Mouse (Mus musculus): ENCODE results near the gene Lypd5. TPM values are rescaled to one million over a fixed set of nuclear protein-coding genes. Genes with fewer than 3 reads are reported as not detected.

Gene Lypd5
- total RNA-seq (2021), result not detected

GRCm38 (mm10) chr7:24348896-24349295 lies at the start of gene Lypd5:
TSS of gene Lypd5 (plus strand) at chr7:24349196.
- intact Hi-C loops (cut with DNase I), result no loop called here

DNA sequence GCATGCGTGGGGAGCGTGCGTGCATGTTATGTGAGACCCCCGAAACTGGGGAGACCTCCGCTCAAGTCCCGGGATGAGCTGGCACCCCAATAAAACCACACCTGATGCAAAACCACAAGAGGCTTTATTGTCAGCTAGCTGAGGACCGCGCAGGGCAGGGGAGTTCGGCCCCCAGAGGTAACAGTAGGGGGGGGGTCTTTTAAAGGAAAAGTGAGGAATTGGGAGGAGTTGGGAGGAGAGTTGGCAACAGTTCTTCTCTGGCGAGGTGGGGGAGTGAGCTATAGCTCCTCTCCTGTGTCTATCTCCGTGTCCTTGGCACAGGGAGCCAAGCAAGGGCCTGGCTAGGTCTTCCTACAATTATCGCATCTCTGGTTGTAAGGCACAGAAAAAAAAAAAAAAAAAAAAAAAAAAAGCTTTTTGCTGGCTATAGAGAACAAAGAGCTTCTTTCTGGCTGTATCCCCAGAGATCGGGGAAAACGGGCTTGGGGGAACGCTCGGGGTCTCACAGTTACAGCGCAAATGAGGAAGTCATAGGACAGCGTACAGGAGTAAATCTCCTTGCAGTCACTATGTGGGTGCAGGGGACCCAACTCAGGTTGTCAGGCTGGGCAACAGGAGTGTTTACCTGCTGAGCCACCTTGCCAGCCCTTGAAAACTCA lies 49.0 kb upstream of the Lypd5 start:
- DNase-seq (ENCODE audit: low spot score in 2 of 2), result peak in 1 of 2 experiments; percentile 20

More at GRCm38 (mm10) chr7:24348896-24349295, at the start of gene Lypd5:
- no peak for DNase-seq (ENCODE audit: low spot score in 2 of 2)

GRCm38 (mm10) chr7:24300771-24301282 lies 48.2 kb upstream of the Lypd5 start, which contains the start of gene Zfp61:
TSS of gene Zfp61 (minus strand) at chr7:24301232.
- peak in 1 of 2 experiments; percentile 25 for DNase-seq (ENCODE audit: low spot score in 2 of 2)
- intact Hi-C loops (cut with DNase I), result no loop called here

More for the DNA sequence above, 49.0 kb upstream of the Lypd5 start:
- intact Hi-C loops (cut with DNase I), result no loop called here

GRCm38 (mm10) chr7:24315726-24316566 lies 33.0 kb upstream of the Lypd5 start:
- DNase-seq (ENCODE audit: low spot score in 2 of 2), result peak in 1 of 2 experiments; percentile 33
- intact Hi-C loops (cut with DNase I), result loop anchor here (1.0 kb wide), 1 partner anchor 204 kb away; the partner anchor contains the start of gene Zfp112

DNA sequence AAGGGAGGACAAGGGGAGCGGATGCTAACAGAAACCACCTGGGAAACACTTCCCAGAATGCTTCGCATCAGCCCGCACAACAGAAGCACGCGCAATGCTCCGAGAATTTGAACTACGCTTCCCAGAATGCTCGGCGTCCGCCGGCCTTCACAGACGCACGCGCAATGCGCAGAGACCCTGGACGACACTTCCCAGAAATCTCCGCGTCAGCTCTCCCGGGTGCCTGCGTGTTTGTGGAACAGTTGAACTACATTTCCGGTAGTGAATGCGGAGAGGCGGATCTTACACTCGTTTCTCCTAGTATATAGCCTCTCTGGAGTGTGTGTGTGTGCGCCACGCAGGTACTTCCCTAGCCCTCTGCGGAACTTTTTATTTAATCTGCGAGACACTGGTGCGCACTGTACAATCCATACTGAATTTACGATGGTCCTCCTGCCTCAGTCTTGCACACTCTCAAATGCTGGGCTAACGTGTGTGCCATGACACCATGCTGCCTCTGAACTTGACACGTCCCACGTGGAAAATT lies 32.4 kb upstream of the Lypd5 start, which contains the start of gene Zfp94:
Zfp94 (minus strand) TSS at position 100 of the 526 bp plus-strand sequence.
- intact Hi-C loops (cut with DNase I), result loop anchor here (1.0 kb wide), 1 partner anchor 204 kb away; the partner anchor contains the start of gene Zfp112
- peak; percentile 98 to 99 for DNase-seq (ENCODE audit: low spot score in 2 of 2)

GRCm38 (mm10) chr7:24318942-24319341 lies 30.1 kb upstream of the Lypd5 start:
- intact Hi-C loops (cut with DNase I), result no loop called here
- no peak for DNase-seq (ENCODE audit: low spot score in 2 of 2)

DNA sequence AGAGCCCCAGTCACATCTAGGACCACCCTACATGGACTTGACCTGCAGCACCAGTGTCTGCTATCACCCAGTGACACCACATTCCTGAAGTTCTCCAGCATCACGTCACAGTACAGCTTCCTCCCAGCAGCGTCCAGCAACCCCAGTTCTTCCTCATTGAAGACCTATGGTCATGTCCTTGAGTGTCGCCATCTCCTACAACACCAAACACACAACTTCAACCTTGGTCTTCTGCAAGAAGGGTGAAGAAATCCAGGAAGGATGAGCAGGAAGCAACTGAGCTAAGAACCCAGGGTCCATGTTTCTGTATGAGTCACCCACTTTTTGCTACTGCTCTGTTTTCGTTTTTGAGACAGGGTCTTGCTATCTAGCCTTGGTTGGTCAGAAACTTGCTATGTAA lies 26.4 kb upstream of the Lypd5 start:
- intact Hi-C loops (cut with DNase I), result no loop called here
- DNase-seq (ENCODE audit: low spot score in 2 of 2), result no peak

DNA sequence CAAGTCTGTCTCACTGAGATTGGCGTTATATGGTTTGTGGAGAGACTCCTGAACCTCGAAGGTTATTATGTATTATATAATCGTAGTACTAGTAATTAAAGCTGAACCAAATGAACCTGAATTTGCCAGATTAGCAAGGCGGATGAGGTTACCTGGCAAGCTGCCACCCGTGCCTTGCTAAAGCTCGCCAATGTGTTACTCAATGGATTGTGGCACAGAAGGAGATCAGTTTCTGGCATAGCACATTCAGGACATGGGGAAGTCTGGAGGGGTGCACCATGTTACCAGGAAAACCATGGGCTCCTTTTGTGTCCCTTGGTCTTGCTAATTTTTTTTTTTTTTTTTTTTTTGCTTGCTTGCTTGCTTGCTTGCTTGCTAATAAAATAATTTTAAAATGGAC lies 23.8 kb upstream of the Lypd5 start:
- intact Hi-C loops (cut with DNase I), result no loop called here
- DNase-seq (ENCODE audit: low spot score in 2 of 2), result no peak

DNA sequence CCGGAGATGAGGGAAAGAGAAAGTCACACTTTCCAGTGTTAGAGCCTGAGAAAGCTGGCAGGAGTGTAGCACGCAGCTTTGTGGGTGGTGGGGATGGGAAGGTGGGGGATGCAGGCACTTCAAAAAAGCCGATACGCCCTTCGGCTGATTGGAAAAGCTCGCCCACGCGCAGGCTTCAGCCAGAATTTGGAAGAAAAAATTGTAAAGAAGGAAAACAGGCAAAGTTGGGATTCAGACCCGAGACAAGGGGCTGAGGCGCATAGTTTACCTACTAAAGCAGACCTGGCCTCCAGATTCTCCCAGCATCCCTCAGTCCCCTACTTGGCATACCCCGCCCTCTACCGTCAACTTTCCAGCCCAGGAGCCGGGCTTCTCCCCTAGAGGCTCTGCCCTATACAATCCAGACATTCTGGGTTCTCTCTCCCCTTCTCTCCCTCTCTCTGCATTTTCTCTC lies 23.3 kb upstream of the Lypd5 start:
- intact Hi-C loops (cut with DNase I), result no loop called here
- DNase-seq (ENCODE audit: low spot score in 2 of 2), result peak; percentile 68 to 81

- intact Hi-C loops (cut with DNase I), result no loop called here
- DNase-seq (ENCODE audit: low spot score in 2 of 2), result peak; percentile 37 to 62
Measured at GRCm38 (mm10) chr7:24326273-24327135, 22.5 kb upstream of the Lypd5 start.

GRCm38 (mm10) chr7:24327281-24327975 lies 21.6 kb upstream of the Lypd5 start:
- DNase-seq (ENCODE audit: low spot score in 2 of 2), result no peak
- intact Hi-C loops (cut with DNase I), result no loop called here

DNA sequence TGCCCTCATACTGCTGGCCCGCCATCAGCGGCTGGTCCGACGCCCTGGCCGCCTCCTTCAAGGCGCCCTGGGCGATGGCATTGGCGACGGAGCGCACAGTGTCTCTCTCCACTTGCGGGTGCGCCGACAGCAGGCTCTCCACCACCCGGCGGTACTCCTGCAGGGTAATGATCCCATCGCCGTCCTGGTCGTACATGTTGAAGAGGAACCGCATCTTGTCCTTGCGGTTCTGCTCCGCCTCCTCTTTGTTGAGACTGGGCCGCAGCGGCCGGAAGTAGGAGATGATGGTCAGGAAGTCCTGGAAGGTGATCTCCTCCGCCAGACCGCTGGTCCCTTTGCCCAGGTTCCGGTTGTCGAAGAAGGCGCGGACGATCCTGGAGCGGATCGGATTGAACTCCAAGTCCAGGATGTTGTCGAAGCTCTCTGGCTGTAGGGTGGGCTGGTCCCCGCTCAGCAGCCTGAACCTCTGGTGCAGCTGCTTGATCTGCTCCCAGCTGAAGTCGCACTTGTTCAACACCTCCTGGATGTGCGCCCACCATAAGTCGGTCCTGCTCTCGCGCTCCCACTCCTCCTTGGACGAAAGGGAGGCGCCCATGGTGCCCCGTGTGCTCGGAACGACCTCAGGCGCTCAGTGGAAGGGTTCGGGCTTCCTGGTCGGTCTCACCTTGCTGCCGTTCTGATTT lies 15.6 kb upstream of the Lypd5 start, which contains the start of gene Tescl:
Tescl (minus strand) TSS at position 633 of the 683 bp plus-strand sequence.
- DNase-seq (ENCODE audit: low spot score in 2 of 2), result no peak
- intact Hi-C loops (cut with DNase I), result no loop called here

DNA sequence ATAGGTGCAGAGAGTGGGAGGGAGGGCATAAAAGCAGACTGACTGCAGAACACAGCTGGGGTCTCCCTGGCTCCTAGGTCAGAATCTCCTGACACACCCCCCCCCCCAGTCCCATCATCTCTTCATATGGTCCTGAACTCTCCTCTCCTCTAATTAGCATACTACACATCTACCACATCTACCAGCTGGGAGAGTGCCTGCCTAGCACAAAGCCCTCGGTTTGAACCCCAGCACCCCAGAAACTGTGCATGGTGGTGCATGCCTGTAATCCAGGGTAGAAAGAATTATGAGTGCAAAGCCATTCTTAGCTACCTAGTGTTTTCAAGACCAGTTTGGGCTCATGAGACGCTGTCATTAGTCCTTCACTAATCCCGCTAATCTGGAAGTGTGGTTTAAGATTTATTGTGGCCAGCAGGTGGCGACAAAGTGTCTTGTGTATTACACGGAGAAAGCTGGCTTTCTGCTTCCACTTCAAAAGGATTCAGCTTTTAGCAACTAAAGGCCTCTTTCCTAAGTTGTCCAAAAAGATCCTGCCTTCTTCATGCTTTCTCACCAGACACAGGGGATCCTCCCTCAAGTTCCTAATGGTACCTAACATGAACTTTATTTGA lies 13.2 kb upstream of the Lypd5 start:
- DNase-seq (ENCODE audit: low spot score in 2 of 2), result peak; percentile 75 to 78
- intact Hi-C loops (cut with DNase I), result loop anchor here (2.0 to 5.0 kb wide), 2 partner anchors 49 to 71 kb away; no protein-coding TSS in a partner anchor

DNA sequence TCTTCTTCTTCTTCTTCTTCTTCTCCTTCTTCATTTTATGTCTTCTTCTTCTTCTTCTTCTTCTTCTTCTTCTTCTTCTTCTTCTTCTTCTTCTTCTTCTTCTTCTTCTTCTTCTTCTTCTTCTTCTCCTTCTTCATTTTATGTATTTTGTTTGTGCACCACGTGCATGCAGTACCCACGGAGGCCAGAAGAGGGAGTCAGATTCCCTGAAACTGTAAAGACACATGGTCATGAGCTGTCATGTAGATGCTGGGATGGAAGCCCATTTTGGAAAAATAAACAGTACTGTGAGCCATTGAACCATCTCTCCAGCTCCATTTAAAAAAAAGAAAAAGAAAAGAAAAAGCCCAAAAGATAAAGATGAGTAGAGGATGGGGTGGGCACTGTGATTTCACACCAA lies 10.8 kb upstream of the Lypd5 start:
- no peak for DNase-seq (ENCODE audit: low spot score in 2 of 2)
- intact Hi-C loops (cut with DNase I), result loop anchor here (5.0 kb wide), 1 partner anchor 69 kb away; no protein-coding TSS in a partner anchor

DNA sequence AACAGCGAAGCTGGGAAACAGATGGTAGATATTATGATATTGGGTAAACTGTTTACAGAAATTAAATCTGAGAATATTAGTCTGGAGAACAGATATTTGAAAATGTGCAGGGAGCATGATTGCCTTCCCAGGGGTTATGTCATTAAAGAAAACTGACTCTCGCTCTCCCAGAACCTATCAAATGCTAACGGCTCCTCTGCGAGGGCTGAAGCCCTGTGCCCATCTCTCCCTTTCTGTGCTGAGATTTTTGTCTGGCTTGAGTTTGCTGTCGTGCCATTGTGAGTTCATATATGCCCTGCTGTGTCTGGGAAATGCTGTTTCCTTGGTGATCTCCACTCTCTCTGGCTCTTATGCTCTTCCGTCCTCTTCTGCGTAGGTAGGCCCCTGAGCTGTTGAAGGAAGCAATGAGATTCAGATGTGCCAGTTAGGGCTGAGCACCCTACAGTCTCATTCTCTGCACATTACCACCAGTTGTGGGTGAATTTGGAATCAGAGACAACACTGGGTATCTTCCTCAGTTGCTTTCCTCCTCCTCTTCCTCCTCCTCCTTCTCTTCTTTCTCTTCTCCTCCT lies 5.2 kb upstream of the Lypd5 start:
- DNase-seq (ENCODE audit: low spot score in 2 of 2), result peak; percentile 17 to 59
- intact Hi-C loops (cut with DNase I), result no loop called here

DNA sequence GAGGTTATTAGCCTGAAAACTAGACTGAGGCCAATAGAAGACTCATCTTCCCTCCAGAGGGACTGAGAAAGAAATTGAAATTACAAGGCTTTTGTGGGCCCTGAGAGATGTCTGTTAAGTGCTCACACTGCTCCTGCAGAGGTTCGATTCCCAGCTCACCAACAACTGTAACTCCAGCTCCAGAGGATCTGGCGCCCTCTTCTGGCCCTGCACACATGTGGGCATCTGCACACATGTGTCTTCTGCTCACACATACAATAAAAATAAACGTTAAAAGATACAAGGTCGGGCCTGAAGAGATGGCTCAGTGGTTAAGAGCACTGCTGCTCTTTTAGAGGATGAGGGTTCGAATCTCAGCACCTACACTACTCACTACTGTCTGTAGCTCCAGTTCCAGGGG lies 2.6 kb upstream of the Lypd5 start:
- intact Hi-C loops (cut with DNase I), result no loop called here
- no peak for DNase-seq (ENCODE audit: low spot score in 2 of 2)

GRCm38 (mm10) chr7:24355646-24356045 lies 6.7 kb downstream of the Lypd5 start:
- intact Hi-C loops (cut with DNase I), result no loop called here
- DNase-seq (ENCODE audit: low spot score in 2 of 2), result no peak

Data from left cerebral cortex, postnatal 25 days (tissue).